Mouse (Mus musculus) small intestine, adult 2 months (tissue): Measurements from ENCODE around the gene Prss34.

Experiments used
- CTCF ChIP-seq: fragments of 200-500 bp; IDR thresholded peaks from 2 replicates; pipeline ENCODE4 v1.5.1; 2012; ENCODE audit warnings: low read depth, mild to moderate bottlenecking, control low read depth, inconsistent platforms, low read length, moderate library complexity, mixed read lengths; ENCODE audit not compliant: insufficient replicate concordance, insufficient read length; ENCODE audit errors: extremely low read depth
- POLR2A ChIP-seq: fragments of 200-500 bp; IDR thresholded peaks from 2 replicates; pipeline ENCODE4 v1.6.1; 2012; ENCODE audit warnings: low read depth, mild to moderate bottlenecking, control low read depth, inconsistent platforms, low read length, moderate library complexity

GRCm38 (mm10) chr17:25274571-25275346, 23.4 kb upstream of the Prss34 start, which contains the start of gene Ube2i:
- TF ChIP-seq POLR2A: no peak
- TF ChIP-seq CTCF: no peak
